Mouse (Mus musculus): ENCODE results near the gene Sqor.

DNA sequence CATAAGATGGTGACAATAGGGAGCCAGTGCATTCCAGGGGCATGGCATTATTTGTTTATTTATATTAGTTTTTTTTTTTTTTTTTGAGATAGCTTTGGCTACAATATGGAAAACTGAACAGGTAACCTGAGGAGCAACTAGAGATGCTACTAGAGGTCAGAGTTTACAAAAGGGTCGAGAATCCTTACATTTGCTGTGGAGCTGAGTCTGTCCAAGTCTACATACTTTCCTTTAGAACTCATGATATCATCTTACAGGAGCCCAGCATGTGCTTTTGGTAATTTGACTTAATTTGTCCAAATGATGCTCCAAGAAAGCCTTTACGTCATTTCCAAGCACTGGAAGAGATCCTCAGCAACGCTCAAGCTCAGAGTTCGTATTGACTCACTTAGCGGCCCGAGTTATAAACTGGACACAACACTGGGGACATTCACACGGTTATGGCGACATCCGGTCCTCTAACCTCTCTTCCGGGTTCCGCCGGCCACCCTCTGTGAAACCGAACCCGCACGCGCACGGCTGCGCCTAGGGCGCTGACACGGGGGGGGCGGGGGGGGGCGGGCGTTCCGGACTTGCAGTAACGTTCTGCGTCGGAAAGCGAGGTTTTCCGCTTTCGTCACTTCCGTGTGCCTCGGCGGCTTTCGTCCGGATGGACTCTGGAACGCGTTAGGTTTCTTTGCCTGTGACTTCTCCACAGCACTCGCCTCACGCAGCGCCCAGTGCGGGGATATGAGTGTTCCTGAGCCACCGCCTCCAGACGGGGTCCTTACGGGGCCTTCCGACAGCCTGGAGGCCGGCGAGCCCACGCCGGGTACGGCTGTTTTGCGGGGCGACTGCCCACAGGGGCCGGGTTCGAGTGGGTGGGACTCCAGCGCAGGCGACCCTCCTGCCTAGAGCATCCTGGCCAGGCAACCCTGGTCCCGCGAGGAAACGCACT is 26.9 kb upstream of the Sqor start, which contains the start of gene Bloc1s6:
- no peak for TF ChIP-seq CTCF (IDR thresholded peaks at IDR 0.05; ENCODE audit: low read depth)
- no peak for TF ChIP-seq EP300 (IDR thresholded peaks at IDR 0.05; ENCODE audit: low read depth)
